Mouse (Mus musculus): ENCODE results near the gene Plxdc1. TPM values are rescaled to one million over a fixed set of nuclear protein-coding genes. Genes with fewer than 3 reads are reported as not detected.

Gene Plxdc1
- polyA plus RNA-seq, 1 experiment from 2014 or later = 0.60 TPM

- Histone ChIP-seq H3K27me3 (no peaks in the 10 kb centered on the region), H3K9me3 (no peaks in the 10 kb centered on the region), H3K9ac (peak within 1 kb of the TSS; percentile 98), H3K27ac (peak within 1 kb of the TSS; percentile 98), H3K4me3 (peak within 1 kb of the TSS; percentile 94), H3K4me1 (replicated peaks) (peaks cover 61% of the 10 kb centered on the region), H3K36me3 (peaks cover 13% of the 10 kb centered on the region), H3K4me2 (peak within 1 kb of the TSS; percentile 85)
- peak; percentile 58 for ATAC-seq (ENCODE audit: low FRiP score)
- under 1% methylated on average over 39 of the region's 52 CpGs for WGBS
Observed at GRCm38 (mm10) chr11:98022555-98023371, 36.5 kb upstream of the Plxdc1 start, which contains the start of gene Cacnb1. Gene Cacnb1, minus strand, starts transcription at chr11:98023034.

- WGBS = 0% methylated on average over 22 of the region's 23 CpGs
- Histone ChIP-seq H3K9me3 (no peaks in the 10 kb centered on the region), H3K4me1 (replicated peaks) (peaks cover 58% of the 10 kb centered on the region), H3K9ac (peak overlapping the region; percentile 98), H3K27me3 (no peaks in the 10 kb centered on the region), H3K27ac (peak overlapping the region; percentile 98), H3K4me2 (peak overlapping the region; percentile 85), H3K4me3 (peak overlapping the region; percentile 94), H3K36me3 (peaks cover 18% of the 10 kb centered on the region)
- no peak; the same call in 1 of the 2 replicates for ATAC-seq (ENCODE audit: low FRiP score)
Observed at GRCm38 (mm10) chr11:98022253-98022554, 36.0 kb upstream of the Plxdc1 start.

GRCm38 (mm10) chr11:98021565-98022252 is 35.5 kb upstream of the Plxdc1 start:
- Histone ChIP-seq H3K4me1 (replicated peaks) (peaks cover 58% of the 10 kb centered on the region), H3K9ac (peak overlapping the region; percentile 98), H3K9me3 (no peaks in the 10 kb centered on the region), H3K36me3 (peaks cover 23% of the 10 kb centered on the region), H3K4me2 (peak overlapping the region; percentile 85), H3K4me3 (peak overlapping the region; percentile 94), H3K27ac (peak overlapping the region; percentile 98), H3K27me3 (no peaks in the 10 kb centered on the region)
- peak; percentile 22 for ATAC-seq (ENCODE audit: low FRiP score)
- WGBS = 5% methylated on average over 30 of the region's 34 CpGs

- 37% methylated on average over 2 of the region's 2 CpGs for WGBS
- H3K4me3 ChIP-seq = peak overlapping the region; percentile 94
- H3K9me3 ChIP-seq = no peaks in the 10 kb centered on the region
- peaks cover 29% of the 10 kb centered on the region for H3K36me3 ChIP-seq
- H3K4me1 ChIP-seq (replicated peaks) = peaks cover 57% of the 10 kb centered on the region
- H3K4me2 ChIP-seq = peak overlapping the region; percentile 85
- no peak for ATAC-seq (ENCODE audit: low FRiP score)
- H3K9ac ChIP-seq = peak overlapping the region; percentile 98
- peak overlapping the region; percentile 98 for H3K27ac ChIP-seq
- no peaks in the 10 kb centered on the region for H3K27me3 ChIP-seq
Observed at GRCm38 (mm10) chr11:98021118-98021517, 34.9 kb upstream of the Plxdc1 start.

DNA sequence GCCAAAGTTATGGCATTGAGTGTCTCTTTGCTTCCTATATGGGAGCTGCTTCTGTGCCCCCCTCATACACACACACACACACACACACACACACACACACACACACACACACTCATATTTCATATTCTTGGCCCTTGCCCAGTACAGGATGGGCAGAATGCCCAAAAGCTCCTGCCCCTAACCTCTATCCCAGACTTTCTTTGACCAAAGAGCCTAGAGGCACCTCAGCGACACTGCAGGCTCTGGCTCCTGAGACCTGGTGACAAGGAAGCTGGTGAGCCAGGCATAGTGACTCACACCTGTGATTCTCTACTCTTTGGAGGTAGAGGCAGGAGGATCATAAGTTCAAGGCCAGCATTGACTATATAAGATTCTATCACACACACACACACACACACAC is 34.5 kb upstream of the Plxdc1 start:
- no peaks in the 10 kb centered on the region for H3K27me3 ChIP-seq
- H3K4me2 ChIP-seq = peak overlapping the region; percentile 85
- H3K4me3 ChIP-seq = peak overlapping the region; percentile 94
- H3K9ac ChIP-seq = peak overlapping the region; percentile 98
- H3K4me1 ChIP-seq (replicated peaks) = peaks cover 52% of the 10 kb centered on the region
- no peak for ATAC-seq (ENCODE audit: low FRiP score)
- 67% methylated on average over 1 of the region's 1 CpGs for WGBS
- peak overlapping the region; percentile 98 for H3K27ac ChIP-seq
- H3K36me3 ChIP-seq = peaks cover 33% of the 10 kb centered on the region
- no peaks in the 10 kb centered on the region for H3K9me3 ChIP-seq

GRCm38 (mm10) chr11:98019883-98020610 is 33.8 kb upstream of the Plxdc1 start:
- 16% methylated on average over 8 of the region's 8 CpGs for WGBS
- H3K9ac ChIP-seq = peak overlapping the region; percentile 98
- H3K4me2 ChIP-seq = peak overlapping the region; percentile 85
- no peaks in the 10 kb centered on the region for H3K27me3 ChIP-seq
- H3K27ac ChIP-seq = peak overlapping the region; percentile 98
- H3K36me3 ChIP-seq = peaks cover 40% of the 10 kb centered on the region
- H3K4me1 ChIP-seq (replicated peaks) = peaks cover 49% of the 10 kb centered on the region
- peak overlapping the region; percentile 94 for H3K4me3 ChIP-seq
- ATAC-seq (ENCODE audit: low FRiP score) = peak; percentile 12
- H3K9me3 ChIP-seq = no peaks in the 10 kb centered on the region

DNA sequence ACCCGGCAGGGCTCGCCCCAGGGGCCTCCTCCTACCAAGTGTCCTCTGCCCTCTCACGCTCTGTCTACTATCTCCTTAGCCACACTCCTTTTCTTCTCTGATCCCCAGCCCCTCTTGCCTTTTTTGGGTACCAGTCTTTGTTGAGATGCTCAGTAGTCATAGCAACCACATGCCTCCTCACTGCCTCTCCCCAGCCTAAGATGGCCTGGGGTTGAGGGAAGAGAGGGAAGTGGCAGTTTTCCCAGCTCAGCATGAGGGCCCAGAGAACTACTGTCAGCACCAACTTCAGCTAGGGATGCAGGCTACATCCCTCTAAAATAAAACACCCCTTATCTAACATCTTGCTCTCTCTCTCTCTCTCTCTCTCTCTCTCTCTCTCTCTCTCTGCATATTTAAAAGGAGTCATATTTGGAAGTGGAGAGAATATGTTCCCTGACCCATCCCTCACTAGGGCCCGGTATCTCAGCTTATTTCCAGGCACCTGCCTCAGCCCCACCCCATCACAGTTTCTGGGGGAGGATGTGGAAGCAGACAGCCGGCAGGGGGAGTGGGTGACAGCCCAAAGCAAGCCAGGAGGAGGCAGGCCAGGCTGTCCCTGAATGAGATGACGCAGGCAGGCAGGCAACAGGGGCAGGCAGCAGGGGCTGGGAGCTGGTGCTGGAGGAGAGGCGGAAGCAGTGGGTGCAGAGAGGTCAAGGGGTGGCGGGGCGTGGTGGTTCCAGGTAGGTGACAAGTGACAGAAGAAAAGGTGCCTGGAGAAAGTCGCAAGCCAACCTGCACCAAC is 32.8 kb upstream of the Plxdc1 start:
- peaks cover 48% of the 10 kb centered on the region for H3K36me3 ChIP-seq
- H3K9me3 ChIP-seq = no peaks in the 10 kb centered on the region
- peak overlapping the region; percentile 94 for H3K4me3 ChIP-seq
- no peak for ATAC-seq (ENCODE audit: low FRiP score)
- peaks cover 49% of the 10 kb centered on the region for H3K4me1 ChIP-seq (replicated peaks)
- H3K27ac ChIP-seq = peak overlapping the region; percentile 98
- 28% methylated on average over 10 of the region's 10 CpGs for WGBS
- peak overlapping the region; percentile 85 for H3K4me2 ChIP-seq
- no peaks in the 10 kb centered on the region for H3K27me3 ChIP-seq
- peak overlapping the region; percentile 98 for H3K9ac ChIP-seq

GRCm38 (mm10) chr11:98018222-98018621 is 32.0 kb upstream of the Plxdc1 start:
- H3K9ac ChIP-seq = 0 out of 2 replicates have a peak overlapping the region, but pooled peaks have one; percentile 29
- no peak overlapping the region for H3K4me2 ChIP-seq
- ATAC-seq (ENCODE audit: low FRiP score) = no peak
- H3K27me3 ChIP-seq = no peaks in the 10 kb centered on the region
- no peak overlapping the region for H3K27ac ChIP-seq
- no peaks in the 10 kb centered on the region for H3K9me3 ChIP-seq
- H3K36me3 ChIP-seq = peaks cover 56% of the 10 kb centered on the region
- peaks cover 44% of the 10 kb centered on the region for H3K4me1 ChIP-seq (replicated peaks)
- H3K4me3 ChIP-seq = no peak overlapping the region
- 80% methylated on average over 6 of the region's 6 CpGs for WGBS

- peaks cover 69% of the 10 kb centered on the region for H3K36me3 ChIP-seq
- H3K4me2 ChIP-seq = no peak overlapping the region
- ATAC-seq (ENCODE audit: low FRiP score) = no peak
- H3K4me3 ChIP-seq = no peak overlapping the region
- H3K9ac ChIP-seq = no peak overlapping the region
- no peaks in the 10 kb centered on the region for H3K27me3 ChIP-seq
- H3K4me1 ChIP-seq (replicated peaks) = peaks cover 40% of the 10 kb centered on the region
- H3K9me3 ChIP-seq = no peaks in the 10 kb centered on the region
- H3K27ac ChIP-seq = no peak overlapping the region
- WGBS = 74% methylated on average over 4 of the region's 4 CpGs
Observed at GRCm38 (mm10) chr11:98016824-98017223, 30.6 kb upstream of the Plxdc1 start.

DNA sequence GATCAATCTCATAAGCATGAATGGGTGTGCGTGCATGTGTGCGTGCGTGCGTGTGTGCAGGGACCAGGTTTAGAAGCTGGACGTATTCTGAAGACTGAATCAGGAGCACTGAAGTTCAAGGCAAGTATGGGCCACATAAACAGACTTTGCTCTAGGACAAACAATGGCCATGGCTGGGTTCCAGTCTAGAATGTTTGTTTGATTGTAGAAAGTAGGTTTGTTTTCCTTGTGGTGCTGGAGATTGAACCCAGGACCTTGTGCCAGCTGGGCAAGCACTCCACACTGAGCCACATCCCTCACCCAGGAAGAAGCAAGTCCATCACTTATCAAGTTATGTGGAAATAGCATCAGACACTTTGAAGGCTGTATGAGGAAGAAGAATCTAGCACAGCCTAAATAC is 29.9 kb upstream of the Plxdc1 start:
- no peaks in the 10 kb centered on the region for H3K27me3 ChIP-seq
- no peak overlapping the region for H3K9ac ChIP-seq
- H3K4me1 ChIP-seq (replicated peaks) = peaks cover 35% of the 10 kb centered on the region
- WGBS = 90% methylated on average over 5 of the region's 5 CpGs
- no peak overlapping the region for H3K4me3 ChIP-seq
- H3K9me3 ChIP-seq = no peaks in the 10 kb centered on the region
- peaks cover 75% of the 10 kb centered on the region for H3K36me3 ChIP-seq
- no peak overlapping the region for H3K4me2 ChIP-seq
- no peak overlapping the region for H3K27ac ChIP-seq
- ATAC-seq (ENCODE audit: low FRiP score) = no peak

- Histone ChIP-seq H3K9ac (no peak overlapping the region), H3K9me3 (no peaks in the 10 kb centered on the region), H3K27ac (no peak overlapping the region), H3K36me3 (peaks cover 97% of the 10 kb centered on the region), H3K27me3 (no peaks in the 10 kb centered on the region), H3K4me3 (no peak overlapping the region), H3K4me2 (no peak overlapping the region), H3K4me1 (replicated peaks) (peaks cover 2% of the 10 kb centered on the region; the same call in 1 of the 2 replicates)
- 85% methylated on average over 10 of the region's 10 CpGs for WGBS
- ATAC-seq (ENCODE audit: low FRiP score) = no peak
Observed at GRCm38 (mm10) chr11:98012831-98013230, 26.6 kb upstream of the Plxdc1 start.

Data from hindbrain, embryonic 13.5 days (tissue).